Mouse (Mus musculus) midbrain, embryonic 11.5 days (tissue): ENCODE results near the gene Vti1a. TPM values are rescaled to one million over a fixed set of nuclear protein-coding genes. Genes with fewer than 3 reads are reported as not detected.

ENCODE experiments used
- ATAC-seq: fragments of 200-750 bp; cut with Nextera tagmentation; 2 replicates; pipeline ENCODE4 v1.8.0; 2017; ENCODE audit warnings: moderate TSS enrichment, moderate library complexity; ENCODE audit not compliant: low FRiP score
- DNase-seq: peaks from one replicate; pipeline ENCODE4 v3.0.0; 2015; ENCODE audit warnings: low spot score; ENCODE audit errors: missing footprints
- H3K27ac ChIP-seq: fragments of 300-500 bp; sonication (generic); 2 replicates; pipeline ENCODE4 v1.5.1; 2014; ENCODE audit warnings: low read depth, low read length
- H3K27me3 ChIP-seq: fragments of 300-500 bp; sonication (generic); 2 replicates; pipeline ENCODE4 v1.6.1; 2014; ENCODE audit warnings: mild to moderate bottlenecking, low read length, moderate library complexity, mixed read lengths; ENCODE audit not compliant: control insufficient read depth, insufficient read depth
- H3K36me3 ChIP-seq: fragments of 300-500 bp; sonication (generic); 2 replicates; pipeline ENCODE4 v1.6.1; 2014; ENCODE audit warnings: mild to moderate bottlenecking, low read length, moderate library complexity, mixed read lengths; ENCODE audit not compliant: control insufficient read depth, insufficient read depth
- H3K4me1 ChIP-seq: fragments of 300-500 bp; sonication (generic); 2 replicates; pipeline ENCODE4 v1.6.1; 2014; ENCODE audit warnings: low read length; ENCODE audit not compliant: control insufficient read depth, insufficient read depth
- H3K4me2 ChIP-seq: fragments of 300-500 bp; sonication (generic); 2 replicates; pipeline ENCODE4 v1.6.1; 2014; ENCODE audit warnings: mild to moderate bottlenecking, moderate library complexity
- H3K4me3 ChIP-seq: fragments of 300-500 bp; sonication (generic); 2 replicates; pipeline ENCODE4 v1.5.1; 2014; ENCODE audit warnings: low read depth, low read length
- H3K9ac ChIP-seq: fragments of 300-500 bp; sonication (generic); 2 replicates; pipeline ENCODE4 v1.6.1; 2014; ENCODE audit warnings: low read length
- H3K9me3 ChIP-seq: fragments of 300-500 bp; sonication (generic); 2 replicates; pipeline ENCODE4 v1.6.1; 2016; ENCODE audit warnings: low read length; ENCODE audit not compliant: control insufficient read depth
- WGBS: fragments of 180-500 bp; shearing (Covaris S2); extraction: QIAGEN DNeasy Blood & Tissue Kit; methylation state at CpG from one replicate; pipeline ENCODE4 v1.1.7; 2014; 5-methylcytosine and 5-hydroxymethylcytosine counted together
- polyA plus RNA-seq: library from polyadenylated mRNA; unstranded; fragments of >200 nt; fragmentation: Nextera tagmentation; extraction: Ambion mirVana; gene quantifications from 2 replicates; pipeline ENCODE4 v1.2.1, GENCODE M21; 2014

Vti1a gene
- polyA plus RNA-seq, 1 experiment from 2014 or later, result 27.1 TPM

GRCm38 (mm10) chr19:55667787-55668186 is 351.7 kb downstream of the Vti1a start:
- ATAC-seq (no peak), DNase-seq (peak; percentile 75)
- no peaks in the 10 kb centered on the region for H3K9me3 ChIP-seq
- no peak overlapping the region for H3K9ac ChIP-seq
- no peak overlapping the region for H3K4me2 ChIP-seq
- WGBS, result 90% methylated on average over 9 of the region's 9 CpGs
- H3K27me3 ChIP-seq, result no peaks in the 10 kb centered on the region
- H3K4me3 ChIP-seq, result no peak overlapping the region
- H3K27ac ChIP-seq, result no peak overlapping the region
- H3K36me3 ChIP-seq, result no peaks in the 10 kb centered on the region
- no peaks in the 10 kb centered on the region for H3K4me1 ChIP-seq

GRCm38 (mm10) chr19:55668896-55669295 is 352.8 kb downstream of the Vti1a start:
- Histone ChIP-seq H3K9ac (no peak overlapping the region), H3K4me1 (no peaks in the 10 kb centered on the region), H3K36me3 (no peaks in the 10 kb centered on the region), H3K27ac (no peak overlapping the region), H3K27me3 (no peaks in the 10 kb centered on the region), H3K4me3 (no peak overlapping the region), H3K4me2 (no peak overlapping the region), H3K9me3 (no peaks in the 10 kb centered on the region)
- 62% methylated on average over 9 of the region's 9 CpGs for WGBS
- ATAC-seq (no peak), DNase-seq (peak; percentile 69)

Other genes with a start within 250 kb of the Vti1a start
- 23.6 and 27.1 TPM in 2 replicates for gene Gpam, start 189.1 kb upstream of the Vti1a start, polyA plus RNA-seq
- gene Tectb, start 135.6 kb upstream of the Vti1a start, polyA plus RNA-seq, result 0.05 TPM in 1 of 2 replicates, not detected in the other
- gene Gucy2g, start 75.1 kb upstream of the Vti1a start, polyA plus RNA-seq, result not detected in 2 replicates
- gene Acsl5, start 64.4 kb upstream of the Vti1a start, polyA plus RNA-seq, result 17.3 and 18.1 TPM in 2 replicates
- gene Zdhhc6, start 263 bp upstream of the Vti1a start, polyA plus RNA-seq, result 112 and 116 TPM in 2 replicates